Mouse (Mus musculus): ENCODE results near the gene Atp12a. TPM values are rescaled to one million over a fixed set of nuclear protein-coding genes. Genes with fewer than 3 reads are reported as not detected.

Atp12a gene
- polyA plus RNA-seq, 2 experiments: 1.3 to 1.6 TPM

GRCm38 (mm10) chr14:56398001-56398400, 33.1 kb downstream of the Atp12a start:
- no peak for TF ChIP-seq POLR2A (IDR thresholded peaks at IDR 0.05; ENCODE audit: borderline replicate concordance, extremely low read depth, insufficient read depth, insufficient read length)

GRCm38 (mm10) chr14:56402311-56403071, 37.6 kb downstream of the Atp12a start, which contains the start of gene Rnf17:
Gene Rnf17 (plus strand): TSS chr14:56402581.
- 75% methylated on average over 34 of the region's 34 CpGs for WGBS
- no peak for TF ChIP-seq POLR2A (IDR thresholded peaks at IDR 0.05; ENCODE audit: borderline replicate concordance, extremely low read depth, insufficient read depth, insufficient read length)
- Histone ChIP-seq H3K9me3 (ENCODE audit: control insufficient read depth, low read length) (no peaks in the 10 kb centered on the region), H3K27me3 (ENCODE audit: control insufficient read depth, insufficient read depth, low read length) (no peaks in the 10 kb centered on the region), H3K4me1 (ENCODE audit: control insufficient read depth, insufficient read depth, low read length) (no peaks in the 10 kb centered on the region), H3K4me3 (replicated peaks; ENCODE audit: low read length) (0 out of 2 replicates have a peak within 1 kb of the TSS, but pooled peaks have one; percentile 5), H3K27ac (replicated peaks; ENCODE audit: low read depth, low read length) (no peak within 1 kb of the TSS), H3K4me2 (replicated peaks; ENCODE audit: low read depth, low read length, severe bottlenecking) (no peak within 1 kb of the TSS; the same call in 1 of the 2 replicates), H3K36me3 (ENCODE audit: control insufficient read depth, insufficient read depth, low read length) (no peaks in the 10 kb centered on the region), H3K9ac (ENCODE audit: low read depth, low read length, severe bottlenecking) (no peak within 1 kb of the TSS)
- DNase-seq (ENCODE audit: low spot score) (no peak), ATAC-seq (ENCODE audit: low FRiP score, low read depth) (no peak)

More at GRCm38 (mm10) chr14:56398001-56398400, 33.1 kb downstream of the Atp12a start:
- no peak overlapping the region for H3K4me3 ChIP-seq (replicated peaks; ENCODE audit: low read length)
- H3K4me1 ChIP-seq (ENCODE audit: control insufficient read depth, insufficient read depth, low read length): no peaks in the 10 kb centered on the region
- no peaks in the 10 kb centered on the region for H3K9me3 ChIP-seq (ENCODE audit: control insufficient read depth, low read length)
- H3K27ac ChIP-seq (replicated peaks; ENCODE audit: low read depth, low read length): no peak overlapping the region
- ATAC-seq (ENCODE audit: low FRiP score, low read depth): no peak
- peak; percentile 42 for DNase-seq (ENCODE audit: low spot score)
- no peaks in the 10 kb centered on the region for H3K27me3 ChIP-seq (ENCODE audit: control insufficient read depth, insufficient read depth, low read length)
- no peak overlapping the region for H3K9ac ChIP-seq (ENCODE audit: low read depth, low read length, severe bottlenecking)
- H3K4me2 ChIP-seq (replicated peaks; ENCODE audit: low read depth, low read length, severe bottlenecking): no peak overlapping the region
- no peaks in the 10 kb centered on the region for H3K36me3 ChIP-seq (ENCODE audit: control insufficient read depth, insufficient read depth, low read length)

GRCm38 (mm10) chr14:56403072-56403375, 38.2 kb downstream of the Atp12a start:
- DNase-seq (ENCODE audit: low spot score) (no peak), ATAC-seq (ENCODE audit: low FRiP score, low read depth) (no peak)
- Histone ChIP-seq H3K27me3 (ENCODE audit: control insufficient read depth, insufficient read depth, low read length) (no peaks in the 10 kb centered on the region), H3K4me1 (ENCODE audit: control insufficient read depth, insufficient read depth, low read length) (no peaks in the 10 kb centered on the region), H3K36me3 (ENCODE audit: control insufficient read depth, insufficient read depth, low read length) (no peaks in the 10 kb centered on the region), H3K4me3 (replicated peaks; ENCODE audit: low read length) (no peak overlapping the region), H3K4me2 (replicated peaks; ENCODE audit: low read depth, low read length, severe bottlenecking) (no peak overlapping the region), H3K9ac (ENCODE audit: low read depth, low read length, severe bottlenecking) (no peak overlapping the region), H3K27ac (replicated peaks; ENCODE audit: low read depth, low read length) (no peak overlapping the region), H3K9me3 (ENCODE audit: control insufficient read depth, low read length) (no peaks in the 10 kb centered on the region)
- WGBS: 96% methylated on average over 2 of the region's 2 CpGs
- no peak for TF ChIP-seq POLR2A (IDR thresholded peaks at IDR 0.05; ENCODE audit: borderline replicate concordance, extremely low read depth, insufficient read depth, insufficient read length)

Other genes with a start within 250 kb of the Atp12a start
- gene Gzme, start 244.4 kb upstream of the Atp12a start, polyA plus RNA-seq (2012; rRNA removed): 0.09 and 0.20 TPM in 2 replicates
- 0.28 TPM in 1 of 2 replicates, not detected in the other for gene Gzme, start 244.4 kb upstream of the Atp12a start, polyA plus RNA-seq (2014; fragmentation: Nextera tagmentation; extraction: Ambion mirVana)
- gene Gzmd, start 232.5 kb upstream of the Atp12a start, polyA plus RNA-seq (2012; rRNA removed): 0.09 and 0.41 TPM in 2 replicates
- gene Gzmd, start 232.5 kb upstream of the Atp12a start, polyA plus RNA-seq (2014; fragmentation: Nextera tagmentation; extraction: Ambion mirVana): not detected in 2 replicates
- 0.14 and 0.28 TPM in 2 replicates for gene Gzmg, start 205.5 kb upstream of the Atp12a start, polyA plus RNA-seq (2012; rRNA removed)
- gene Gzmg, start 205.5 kb upstream of the Atp12a start, polyA plus RNA-seq (2014; fragmentation: Nextera tagmentation; extraction: Ambion mirVana): not detected in 2 replicates
- not detected in 2 replicates for gene Gzmn, start 190.5 kb upstream of the Atp12a start, polyA plus RNA-seq (2012; rRNA removed)
- not detected in 2 replicates for gene Gzmn, start 190.5 kb upstream of the Atp12a start, polyA plus RNA-seq (2014; fragmentation: Nextera tagmentation; extraction: Ambion mirVana)
- 0.15 and 0.23 TPM in 2 replicates for gene Gzmf, start 153.7 kb upstream of the Atp12a start, polyA plus RNA-seq (2012; rRNA removed)
- not detected in 2 replicates for gene Gzmf, start 153.7 kb upstream of the Atp12a start, polyA plus RNA-seq (2014; fragmentation: Nextera tagmentation; extraction: Ambion mirVana)
- gene Gzmc, start 130.4 kb upstream of the Atp12a start, polyA plus RNA-seq (2012; rRNA removed): not detected in 2 replicates
- 0.23 TPM in 1 of 2 replicates, not detected in the other for gene Gzmc, start 130.4 kb upstream of the Atp12a start, polyA plus RNA-seq (2014; fragmentation: Nextera tagmentation; extraction: Ambion mirVana)
- 0.80 and 1.1 TPM in 2 replicates for gene Gzmb, start 102.8 kb upstream of the Atp12a start, polyA plus RNA-seq (2012; rRNA removed)
- gene Gzmb, start 102.8 kb upstream of the Atp12a start, polyA plus RNA-seq (2014; fragmentation: Nextera tagmentation; extraction: Ambion mirVana): 0.55 and 1.8 TPM in 2 replicates
- gene Rnf17, start 37.5 kb downstream of the Atp12a start, polyA plus RNA-seq (2012; rRNA removed): 0.70 and 1.2 TPM in 2 replicates
- 0.72 and 1.6 TPM in 2 replicates for gene Rnf17, start 37.5 kb downstream of the Atp12a start, polyA plus RNA-seq (2014; fragmentation: Nextera tagmentation; extraction: Ambion mirVana)
- 5.6 and 9.8 TPM in 2 replicates for gene Cenpj, start 210.4 kb downstream of the Atp12a start, polyA plus RNA-seq (2012; rRNA removed)
- 8.0 and 8.6 TPM in 2 replicates for gene Cenpj, start 210.4 kb downstream of the Atp12a start, polyA plus RNA-seq (2014; fragmentation: Nextera tagmentation; extraction: Ambion mirVana)
- 4.7 and 5.2 TPM in 2 replicates for gene Parp4, start 210.6 kb downstream of the Atp12a start, polyA plus RNA-seq (2012; rRNA removed)
- gene Parp4, start 210.6 kb downstream of the Atp12a start, polyA plus RNA-seq (2014; fragmentation: Nextera tagmentation; extraction: Ambion mirVana): 3.9 TPM in 2 replicates